Mouse (Mus musculus) forebrain, embryonic 13.5 days (tissue): ENCODE measurements at regions not wholly inside any gene's neighbourhood (a gene's known extent, or its start where the extent isn't known, plus 50 kb on each side); places are given as distances from the start of the nearest gene placed in this dataset.

Experiments used
- ATAC-seq: fragments of 200-750 bp; cut with Nextera tagmentation; 2 replicates; pipeline ENCODE4 v1.8.0; 2017
- H3K27ac ChIP-seq: fragments of 300-500 bp; sonication (generic); 2 replicates; pipeline ENCODE4 v1.5.1; 2015; ENCODE audit warnings: inconsistent platforms, mild to moderate bottlenecking, moderate library complexity
- H3K27me3 ChIP-seq: fragments of 300-500 bp; sonication (generic); 2 replicates; pipeline ENCODE4 v1.6.1; 2015; ENCODE audit warnings: mild to moderate bottlenecking, inconsistent platforms
- H3K36me3 ChIP-seq: fragments of 300-500 bp; sonication (generic); 2 replicates; pipeline ENCODE4 v1.6.1; 2015; ENCODE audit warnings: mild to moderate bottlenecking, inconsistent platforms; ENCODE audit not compliant: poor library complexity, severe bottlenecking
- H3K4me1 ChIP-seq: fragments of 300-500 bp; sonication (generic); 2 replicates; pipeline ENCODE4 v1.6.1; 2015; ENCODE audit warnings: inconsistent platforms
- H3K4me2 ChIP-seq: fragments of 300-500 bp; sonication (generic); 2 replicates; pipeline ENCODE4 v1.6.1; 2015; ENCODE audit warnings: inconsistent platforms, mild to moderate bottlenecking, moderate library complexity
- H3K4me3 ChIP-seq: fragments of 300-500 bp; sonication (generic); 2 replicates; pipeline ENCODE4 v1.5.1; 2015; ENCODE audit warnings: mild to moderate bottlenecking, inconsistent platforms
- H3K9ac ChIP-seq: fragments of 300-500 bp; sonication (generic); 2 replicates; pipeline ENCODE4 v1.6.1; 2015; ENCODE audit warnings: mild to moderate bottlenecking, inconsistent platforms
- H3K9me3 ChIP-seq: fragments of 300-500 bp; sonication (generic); replicated peaks from 2 replicates; pipeline ENCODE4 v1.6.1; 2016; ENCODE audit warnings: inconsistent platforms
- WGBS: fragments of 180-500 bp; shearing (Covaris S2); methylation state at CpG from one replicate; pipeline ENCODE4 v1.1.7; 2015; 5-methylcytosine and 5-hydroxymethylcytosine counted together

DNA sequence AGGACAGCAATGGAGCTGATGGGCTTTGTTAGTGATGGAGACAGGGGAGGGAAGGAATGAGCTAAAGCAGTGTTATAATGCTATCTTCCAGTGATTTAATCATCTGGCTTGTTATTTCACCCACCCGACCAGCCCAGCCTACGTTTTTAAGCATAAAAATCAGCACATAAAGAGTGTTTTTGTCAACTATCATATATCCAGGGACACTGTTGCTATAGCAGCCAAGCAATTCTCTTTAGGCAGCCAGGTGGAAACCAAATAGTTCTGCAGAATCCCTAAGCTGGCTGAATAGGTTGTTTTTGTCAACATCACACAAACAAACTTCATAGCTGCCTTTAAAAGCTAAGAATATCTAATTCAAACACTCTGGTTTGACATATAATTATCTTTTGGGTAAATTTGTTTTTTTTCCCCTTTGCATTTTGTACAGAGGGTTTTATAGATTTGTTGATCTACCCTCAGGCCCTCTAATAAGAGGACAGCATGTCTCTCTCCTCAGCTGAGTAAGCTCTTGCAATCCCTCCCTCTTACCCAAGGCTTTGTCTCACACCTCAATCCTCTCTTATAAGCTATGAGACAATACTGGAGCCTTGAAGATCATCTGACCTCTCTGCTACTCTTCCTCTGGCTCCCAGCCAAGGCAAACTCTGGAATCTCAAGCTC is 104.7 kb upstream of the Camk2d start:
- Histone ChIP-seq H3K27ac (no peak overlapping the region), H3K4me3 (no peak overlapping the region), H3K36me3 (no peaks in the 10 kb centered on the region), H3K4me1 (0 out of 2 replicates have a peak, but pooled peaks cover 5% of the 10 kb centered on the region), H3K4me2 (no peak overlapping the region), H3K9ac (no peak overlapping the region), H3K27me3 (no peaks in the 10 kb centered on the region), H3K9me3 (no peaks in the 10 kb centered on the region)
- 27% methylated on average over 2 of the region's 2 CpGs for WGBS
- ATAC-seq, result 0 out of 2 replicates have a peak, but pooled peaks have one; percentile 43

DNA sequence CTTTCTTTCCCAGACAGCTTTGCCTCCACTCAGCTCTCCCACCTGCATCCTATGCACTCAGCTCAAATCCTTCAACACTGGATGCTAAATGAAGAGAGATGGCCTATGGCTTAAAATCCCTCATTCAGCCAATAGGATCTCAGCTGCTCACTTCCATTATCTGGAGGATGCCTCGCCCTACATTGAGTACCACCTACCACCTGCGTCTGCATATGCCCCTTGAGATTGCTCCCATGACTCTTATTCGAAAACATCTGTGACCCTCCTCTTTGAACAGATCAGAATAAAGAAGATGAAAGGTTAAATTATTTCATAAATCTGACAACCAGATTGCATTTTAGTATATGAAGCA is 104.2 kb upstream of the Camk2d start:
- Histone ChIP-seq H3K9me3 (no peaks in the 10 kb centered on the region), H3K4me2 (no peak overlapping the region)
- WGBS, result 83% methylated on average over 3 of the region's 3 CpGs

DNA sequence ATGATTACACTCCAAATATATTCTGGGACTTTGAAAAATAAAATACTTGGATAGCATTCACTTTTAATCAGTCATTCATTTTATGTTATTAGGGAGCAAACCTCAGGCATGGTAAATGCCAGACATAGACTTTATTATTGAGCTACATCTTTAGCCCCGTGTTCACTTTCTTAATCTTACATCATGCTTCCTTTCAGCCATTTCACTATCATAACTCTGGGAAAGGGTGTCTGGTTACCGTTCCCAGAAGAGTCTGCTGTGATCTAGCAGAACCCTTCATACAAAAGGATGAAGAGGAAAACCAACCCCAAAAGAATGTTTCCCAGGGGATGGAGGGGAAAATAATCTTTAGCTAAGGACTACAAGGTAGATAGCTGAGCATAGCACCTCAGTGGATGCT is 97.3 kb upstream of the Camk2d start:
- Histone ChIP-seq H3K36me3 (no peaks in the 10 kb centered on the region), H3K27ac (no peak overlapping the region), H3K4me3 (no peak overlapping the region), H3K9me3 (no peaks in the 10 kb centered on the region), H3K4me1 (no peaks in the 10 kb centered on the region), H3K9ac (no peak overlapping the region), H3K27me3 (no peaks in the 10 kb centered on the region), H3K4me2 (no peak overlapping the region)
- 73% methylated on average over 2 of the region's 2 CpGs for WGBS
- no peak for ATAC-seq

More for the DNA sequence above, 104.2 kb upstream of the Camk2d start:
- Histone ChIP-seq H3K9ac (no peak overlapping the region), H3K4me1 (0 out of 2 replicates have a peak, but pooled peaks cover 5% of the 10 kb centered on the region), H3K4me3 (no peak overlapping the region), H3K27ac (no peak overlapping the region), H3K36me3 (no peaks in the 10 kb centered on the region), H3K27me3 (no peaks in the 10 kb centered on the region)
- ATAC-seq, result 0 out of 2 replicates have a peak, but pooled peaks have one; percentile 4

DNA sequence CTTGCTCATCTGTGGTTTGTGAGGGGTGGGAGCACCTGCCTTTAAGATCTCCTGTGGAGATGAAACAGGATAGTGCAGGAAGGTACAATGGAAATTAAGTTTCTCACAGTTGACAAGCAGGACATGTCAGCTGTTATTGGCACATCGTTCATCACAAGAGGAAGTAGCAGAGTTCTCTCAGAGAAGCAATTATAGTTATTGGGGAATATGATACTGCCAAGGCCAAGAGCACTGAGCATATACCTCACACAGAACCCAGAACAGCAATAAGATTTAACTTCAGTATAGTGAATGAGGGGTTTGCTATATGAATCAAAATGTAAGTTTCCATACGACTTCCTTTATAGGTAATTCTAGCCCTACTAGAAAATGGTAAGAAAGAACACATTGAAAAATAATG is 95.9 kb upstream of the Camk2d start:
- 89% methylated on average over 2 of the region's 2 CpGs for WGBS
- no peak for ATAC-seq
- no peaks in the 10 kb centered on the region for H3K4me1 ChIP-seq
- H3K4me2 ChIP-seq, result no peak overlapping the region
- H3K4me3 ChIP-seq, result no peak overlapping the region
- H3K9me3 ChIP-seq, result no peaks in the 10 kb centered on the region; the same call in 1 of the 2 replicates
- no peak overlapping the region for H3K27ac ChIP-seq
- no peaks in the 10 kb centered on the region for H3K27me3 ChIP-seq
- H3K36me3 ChIP-seq, result no peaks in the 10 kb centered on the region
- H3K9ac ChIP-seq, result no peak overlapping the region

DNA sequence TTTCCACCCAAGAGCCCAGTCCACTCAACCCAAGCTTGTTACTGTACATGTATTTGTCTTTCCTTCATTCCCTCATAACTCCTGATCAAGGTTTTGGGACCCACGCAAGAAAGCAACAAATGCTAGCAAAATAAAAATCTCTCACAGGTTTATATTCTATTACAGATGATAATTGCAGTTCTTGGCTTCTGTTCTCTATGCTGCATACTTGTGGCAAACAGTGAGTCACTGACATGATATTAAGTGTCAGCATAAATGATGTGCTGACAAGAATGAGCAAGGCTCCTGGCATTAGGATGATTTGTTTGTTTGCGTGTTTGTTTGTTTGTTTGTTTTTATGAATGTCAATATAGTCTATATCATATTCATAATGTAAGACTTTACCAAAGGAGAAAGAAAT is 94.3 kb upstream of the Camk2d start:
- H3K9ac ChIP-seq, result no peak overlapping the region
- no peaks in the 10 kb centered on the region for H3K4me1 ChIP-seq
- H3K4me3 ChIP-seq, result no peak overlapping the region
- H3K27me3 ChIP-seq, result no peaks in the 10 kb centered on the region
- ATAC-seq, result no peak
- H3K4me2 ChIP-seq, result no peak overlapping the region
- no peaks in the 10 kb centered on the region; the same call in 1 of the 2 replicates for H3K9me3 ChIP-seq
- H3K27ac ChIP-seq, result no peak overlapping the region
- no peaks in the 10 kb centered on the region for H3K36me3 ChIP-seq
- 93% methylated on average over 2 of the region's 2 CpGs for WGBS

DNA sequence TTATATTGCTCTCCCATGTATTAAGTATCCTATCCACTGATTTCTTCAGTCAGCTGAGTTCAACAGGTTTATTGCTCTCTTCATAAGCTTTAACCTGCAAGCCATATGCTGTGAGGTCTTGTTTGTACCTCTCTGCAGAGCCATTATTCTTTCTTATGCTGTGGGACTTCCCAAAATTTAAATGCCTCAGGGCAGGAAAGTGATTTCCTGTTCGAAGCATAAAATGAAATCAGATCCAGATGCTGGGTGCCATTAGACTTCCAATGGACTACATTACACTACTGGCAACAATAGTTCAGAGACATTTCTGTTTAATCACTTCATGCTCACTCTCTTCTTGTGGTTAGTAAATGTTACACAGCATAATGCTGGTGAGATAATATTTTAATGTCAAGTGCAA is 90.4 kb upstream of the Camk2d start:
- Histone ChIP-seq H3K4me1 (no peaks in the 10 kb centered on the region), H3K27me3 (no peaks in the 10 kb centered on the region), H3K36me3 (no peaks in the 10 kb centered on the region), H3K9ac (no peak overlapping the region), H3K4me3 (no peak overlapping the region), H3K9me3 (peaks cover 9% of the 10 kb centered on the region; the same call in 1 of the 2 replicates), H3K27ac (no peak overlapping the region), H3K4me2 (no peak overlapping the region)
- ATAC-seq, result no peak
- 78% methylated on average over 1 of the region's 1 CpGs for WGBS

DNA sequence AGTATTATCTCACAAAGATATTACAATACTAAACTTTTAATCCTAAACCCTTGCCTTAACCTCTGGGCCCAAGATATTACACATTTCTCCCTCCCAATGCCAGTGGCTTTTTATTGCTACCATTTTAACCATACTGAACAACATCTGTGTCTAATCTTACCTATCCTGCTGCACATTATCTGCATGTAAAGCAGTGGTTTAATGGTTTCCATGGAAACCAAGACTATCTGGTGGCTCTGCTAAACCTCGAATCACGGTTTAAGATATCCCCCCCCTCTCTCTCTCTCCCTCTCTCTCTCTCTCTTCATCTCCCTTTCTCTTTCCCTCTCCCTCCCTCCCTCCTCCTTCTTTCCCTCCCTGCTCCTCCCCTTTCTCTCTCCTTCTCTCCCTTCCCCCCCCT is 81.3 kb upstream of the Camk2d start:
- 13% methylated on average over 2 of the region's 2 CpGs for WGBS
- no peak overlapping the region for H3K4me3 ChIP-seq
- no peak overlapping the region for H3K27ac ChIP-seq
- no peak overlapping the region for H3K9ac ChIP-seq
- H3K36me3 ChIP-seq, result no peaks in the 10 kb centered on the region
- no peaks in the 10 kb centered on the region for H3K9me3 ChIP-seq
- H3K4me2 ChIP-seq, result no peak overlapping the region
- H3K4me1 ChIP-seq, result no peaks in the 10 kb centered on the region
- peak; percentile 70; the same call in 1 of the 2 replicates for ATAC-seq
- H3K27me3 ChIP-seq, result no peaks in the 10 kb centered on the region

DNA sequence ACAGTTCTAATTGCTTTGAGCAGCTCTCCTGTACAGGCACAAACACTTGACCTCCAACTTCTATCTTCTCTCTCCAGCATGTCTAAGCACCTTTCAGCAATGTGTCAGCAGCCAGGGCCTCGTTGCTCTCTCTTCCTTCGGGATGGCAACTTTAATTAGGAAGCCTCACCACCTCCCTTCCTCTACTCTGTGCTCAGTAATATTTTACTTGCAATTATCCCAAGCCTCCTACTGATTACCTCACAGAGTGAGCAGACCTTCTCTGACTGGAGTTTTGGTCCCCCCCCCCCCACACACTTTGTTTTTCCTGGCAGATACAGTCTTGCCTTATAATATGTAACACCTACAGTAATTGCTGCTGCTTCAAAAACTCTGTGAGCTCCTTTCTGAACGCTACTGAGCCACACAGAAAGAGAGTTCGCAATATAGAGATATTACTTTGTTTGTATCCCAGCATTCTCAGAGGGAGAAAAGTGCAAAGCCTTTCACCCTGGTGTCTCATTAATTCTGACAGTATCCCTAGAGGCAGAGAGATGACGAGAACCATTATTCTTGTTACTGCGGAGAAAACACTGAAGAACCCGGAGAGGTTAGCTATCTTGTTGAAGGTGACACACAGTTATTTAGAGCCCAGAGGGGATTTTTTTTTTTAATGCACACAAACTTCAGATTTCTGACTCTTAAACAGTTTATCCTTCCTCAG is 61.8 kb upstream of the Camk2d start:
- 46% methylated on average over 7 of the region's 7 CpGs for WGBS
- Histone ChIP-seq H3K36me3 (no peaks in the 10 kb centered on the region), H3K27me3 (no peaks in the 10 kb centered on the region), H3K9ac (no peak overlapping the region), H3K4me3 (no peak overlapping the region), H3K9me3 (no peaks in the 10 kb centered on the region), H3K27ac (no peak overlapping the region; the same call in 1 of the 2 replicates), H3K4me2 (no peak overlapping the region), H3K4me1 (peaks cover 8% of the 10 kb centered on the region; the same call in 1 of the 2 replicates)
- peak; percentile 37; the same call in 1 of the 2 replicates for ATAC-seq

DNA sequence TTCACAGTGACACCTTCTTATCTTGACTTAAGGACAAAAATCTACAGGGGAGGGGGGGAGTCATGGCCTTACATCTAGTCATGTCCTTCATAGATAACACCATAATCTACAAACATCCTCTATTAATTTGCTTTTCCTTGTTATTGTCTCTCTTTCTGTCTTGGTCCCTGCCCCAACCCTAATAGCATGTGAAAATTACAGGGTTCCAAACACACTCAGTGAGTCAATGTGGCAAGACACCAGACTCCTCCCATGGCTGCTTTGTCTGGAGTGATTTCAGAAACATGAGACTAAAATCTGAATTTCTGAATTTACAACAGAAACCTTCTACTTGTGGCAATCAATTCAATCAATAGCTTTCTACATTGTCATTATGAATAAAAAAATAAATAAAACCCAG is 60.8 kb upstream of the Camk2d start:
- no peak overlapping the region for H3K4me3 ChIP-seq
- no peaks in the 10 kb centered on the region for H3K27me3 ChIP-seq
- no peak overlapping the region for H3K27ac ChIP-seq
- no peaks in the 10 kb centered on the region for H3K36me3 ChIP-seq
- no peak overlapping the region for H3K4me2 ChIP-seq
- ATAC-seq, result no peak
- no peaks in the 10 kb centered on the region for H3K9me3 ChIP-seq
- peaks cover 8% of the 10 kb centered on the region; the same call in 1 of the 2 replicates for H3K4me1 ChIP-seq
- H3K9ac ChIP-seq, result no peak overlapping the region

DNA sequence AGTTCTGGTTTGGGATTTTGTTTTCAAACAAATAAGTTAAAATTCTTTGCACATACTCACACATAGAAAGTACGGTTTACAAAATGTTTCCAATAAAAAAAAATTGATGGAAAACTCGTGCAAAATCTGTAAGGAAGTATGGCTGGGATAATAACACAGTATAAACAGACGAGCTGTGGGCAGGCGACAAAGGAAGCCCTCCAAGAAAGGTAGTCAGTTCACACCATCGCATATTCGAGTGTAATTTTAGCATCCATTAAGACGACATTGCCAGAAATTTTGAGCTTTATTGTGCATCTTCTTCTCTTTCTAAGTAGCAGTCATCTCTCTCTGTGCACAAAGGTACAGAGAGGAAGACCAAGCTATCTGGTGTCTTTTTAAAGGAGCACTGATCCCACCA is 57.6 kb upstream of the Camk2d start:
- no peak for ATAC-seq

DNA sequence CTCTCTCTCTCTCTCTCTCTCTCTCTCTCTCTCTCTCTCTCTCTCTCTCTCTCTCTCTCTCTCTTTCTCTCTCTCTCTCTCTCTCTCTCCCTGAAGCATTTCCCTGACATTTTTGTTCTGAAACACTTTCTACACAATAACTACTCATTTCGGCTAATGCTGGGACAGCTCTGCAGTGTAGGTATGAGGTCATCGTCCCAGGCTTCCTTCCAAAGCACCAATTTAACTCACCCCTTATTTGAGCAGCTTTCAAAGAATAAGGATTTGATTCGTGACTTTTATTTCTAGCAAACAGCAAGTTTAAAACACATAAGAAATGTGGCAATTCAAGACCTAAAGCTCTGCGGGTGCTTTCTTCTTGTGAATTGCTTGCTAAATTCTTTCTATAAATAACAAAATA is 55.0 kb upstream of the Camk2d start:
- Histone ChIP-seq H3K9ac (no peak overlapping the region), H3K27me3 (no peaks in the 10 kb centered on the region), H3K4me2 (no peak overlapping the region), H3K36me3 (no peaks in the 10 kb centered on the region), H3K9me3 (no peaks in the 10 kb centered on the region), H3K4me3 (no peak overlapping the region), H3K27ac (no peak overlapping the region), H3K4me1 (no peaks in the 10 kb centered on the region)
- ATAC-seq, result no peak
- WGBS, result 59% methylated on average over 4 of the region's 4 CpGs

More for the DNA sequence above, 57.6 kb upstream of the Camk2d start:
- Histone ChIP-seq H3K27me3 (no peaks in the 10 kb centered on the region), H3K4me3 (no peak overlapping the region), H3K4me2 (no peak overlapping the region), H3K27ac (no peak overlapping the region), H3K9me3 (no peaks in the 10 kb centered on the region), H3K4me1 (peaks cover 8% of the 10 kb centered on the region; the same call in 1 of the 2 replicates), H3K9ac (no peak overlapping the region), H3K36me3 (no peaks in the 10 kb centered on the region)
- WGBS, result 88% methylated on average over 7 of the region's 7 CpGs
